Mouse (Mus musculus) E14TG2a.4 (cell line): Measurements from ENCODE around the gene Rftn1.

ENCODE experiments used
- H3K27me3 ChIP-seq: 2 replicates; pipeline ENCODE4 v1.6.1; 2014; ENCODE audit warnings: low read length, control low read depth; ENCODE audit not compliant: insufficient read depth
- H3K36me3 ChIP-seq: 2 replicates; pipeline ENCODE4 v1.6.1; 2014; ENCODE audit warnings: low read length, control low read depth; ENCODE audit not compliant: insufficient read depth
- H3K4me1 ChIP-seq: replicated peaks from 2 replicates; pipeline ENCODE4 v1.6.1; 2014; ENCODE audit warnings: low read depth, low read length, control low read depth
- H3K4me3 ChIP-seq: replicated peaks from 2 replicates; pipeline ENCODE4 v1.5.1; 2014; ENCODE audit warnings: mild to moderate bottlenecking, low read length
- H3K9me3 ChIP-seq: 2 replicates; pipeline ENCODE4 v1.6.1; 2014; ENCODE audit warnings: low read length, control low read depth
- CTCF ChIP-seq: conservative IDR thresholded peaks from 2 replicates; pipeline ENCODE4 v1.5.1; 2014; ENCODE audit warnings: low read length
- NANOG ChIP-seq: IDR thresholded peaks from 2 replicates; pipeline ENCODE4 v1.6.1; 2014; ENCODE audit warnings: borderline replicate concordance, low read length, mixed read lengths
- POU5F1 ChIP-seq: IDR thresholded peaks from 2 replicates; pipeline ENCODE4 v1.6.1; 2014; ENCODE audit warnings: low read length, borderline replicate concordance

The Rftn1 gene

GRCm38 (mm10) chr17:50037882-50038665 lies 152.4 kb downstream of the Rftn1 start:
- no peaks in the 10 kb centered on the region for H3K9me3 ChIP-seq
- H3K4me3 ChIP-seq, result no peak overlapping the region
- TF ChIP-seq CTCF, result no peak
- TF ChIP-seq NANOG, result no peak
- no peak for TF ChIP-seq POU5F1
- H3K4me1 ChIP-seq, result peaks cover 17% of the 10 kb centered on the region
- H3K27me3 ChIP-seq, result no peaks in the 10 kb centered on the region
- no peaks in the 10 kb centered on the region for H3K36me3 ChIP-seq

GRCm38 (mm10) chr17:50037416-50037815 lies 153.1 kb downstream of the Rftn1 start:
- no peaks in the 10 kb centered on the region for H3K9me3 ChIP-seq
- peaks cover 17% of the 10 kb centered on the region for H3K4me1 ChIP-seq
- H3K36me3 ChIP-seq, result no peaks in the 10 kb centered on the region
- TF ChIP-seq CTCF (no peak), NANOG (no peak), POU5F1 (no peak)
- no peak overlapping the region for H3K4me3 ChIP-seq
- no peaks in the 10 kb centered on the region for H3K27me3 ChIP-seq

- no peaks in the 10 kb centered on the region for H3K9me3 ChIP-seq
- no peak overlapping the region for H3K4me3 ChIP-seq
- H3K36me3 ChIP-seq, result no peaks in the 10 kb centered on the region
- no peaks in the 10 kb centered on the region for H3K27me3 ChIP-seq
- TF ChIP-seq CTCF, result no peak
- TF ChIP-seq POU5F1, result no peak
- no peak for TF ChIP-seq NANOG
- H3K4me1 ChIP-seq, result peaks cover 17% of the 10 kb centered on the region
Observed at GRCm38 (mm10) chr17:50036751-50037385, 153.6 kb downstream of the Rftn1 start.

- Histone ChIP-seq H3K9me3 (no peaks in the 10 kb centered on the region), H3K27me3 (no peaks in the 10 kb centered on the region), H3K36me3 (no peaks in the 10 kb centered on the region), H3K4me3 (no peak overlapping the region), H3K4me1 (peaks cover 17% of the 10 kb centered on the region)
- no peak for TF ChIP-seq POU5F1
- TF ChIP-seq NANOG, result no peak
- TF ChIP-seq CTCF, result no peak
Observed at GRCm38 (mm10) chr17:50033698-50034097, 156.8 kb downstream of the Rftn1 start.

GRCm38 (mm10) chr17:50031548-50032491 lies 158.7 kb downstream of the Rftn1 start:
- no peak overlapping the region for H3K4me3 ChIP-seq
- no peaks in the 10 kb centered on the region; the same call in 1 of the 2 replicates for H3K27me3 ChIP-seq
- TF ChIP-seq POU5F1 (no peak), CTCF (no peak), NANOG (no peak)
- peaks cover 3% of the 10 kb centered on the region; the same call in 1 of the 2 replicates for H3K9me3 ChIP-seq
- peaks cover 19% of the 10 kb centered on the region for H3K4me1 ChIP-seq
- no peaks in the 10 kb centered on the region for H3K36me3 ChIP-seq

- peaks cover 25% of the 10 kb centered on the region for H3K4me1 ChIP-seq
- peaks cover under 1% of the 10 kb centered on the region; the same call in 1 of the 2 replicates for H3K27me3 ChIP-seq
- TF ChIP-seq CTCF, result no peak
- no peak for TF ChIP-seq NANOG
- TF ChIP-seq POU5F1, result no peak
- no peaks in the 10 kb centered on the region for H3K36me3 ChIP-seq
- no peak overlapping the region for H3K4me3 ChIP-seq
- peaks cover 3% of the 10 kb centered on the region; the same call in 1 of the 2 replicates for H3K9me3 ChIP-seq
Observed at GRCm38 (mm10) chr17:50025651-50026050, 164.8 kb downstream of the Rftn1 start.

- TF ChIP-seq NANOG (no peak), CTCF (no peak), POU5F1 (no peak)
- Histone ChIP-seq H3K4me1 (peaks cover 25% of the 10 kb centered on the region), H3K36me3 (no peaks in the 10 kb centered on the region), H3K9me3 (peaks cover 3% of the 10 kb centered on the region; the same call in 1 of the 2 replicates), H3K4me3 (no peak overlapping the region), H3K27me3 (peaks cover 4% of the 10 kb centered on the region; the same call in 1 of the 2 replicates)
Observed at GRCm38 (mm10) chr17:50025173-50025626, 165.3 kb downstream of the Rftn1 start.

GRCm38 (mm10) chr17:50021400-50021799 lies 169.1 kb downstream of the Rftn1 start:
- Histone ChIP-seq H3K4me3 (no peak overlapping the region), H3K36me3 (no peaks in the 10 kb centered on the region), H3K27me3 (peaks cover 4% of the 10 kb centered on the region; the same call in 1 of the 2 replicates), H3K9me3 (no peaks in the 10 kb centered on the region), H3K4me1 (peaks cover 18% of the 10 kb centered on the region)
- TF ChIP-seq CTCF, result no peak
- no peak for TF ChIP-seq POU5F1
- no peak for TF ChIP-seq NANOG
